Mouse (Mus musculus) spleen, adult 10 weeks (tissue): ENCODE data around the gene Wif1. TPM values are rescaled to one million over a fixed set of nuclear protein-coding genes. Genes with fewer than 3 reads are reported as not detected.

Experiments
- polyA plus RNA-seq: library from polyadenylated mRNA; stranded (reverse); fragments of 350-450 nt; fragmentation: Illumina TruSeq; extraction: RNeasy Lipid Tissue Mini Kit (QIAGEN cat#74804); gene quantifications from one replicate; pipeline ENCODE4 v1.2.3, GENCODE M21; 2015; ENCODE audit warnings: low replicate concordance; ENCODE audit not compliant: insufficient read depth

Wif1 gene
- not detected for polyA plus RNA-seq

GRCm38 (mm10) chr10:121033826-121034568 is at the start of gene Wif1:
Gene Wif1 (plus strand): TSS chr10:121033960.

Other genes starting within 250 kb of the Wif1 start
- gene Msrb3, start 134.9 kb upstream of the Wif1 start, polyA plus RNA-seq, result 9.3 TPM
- gene Lemd3, start 54.6 kb upstream of the Wif1 start, polyA plus RNA-seq, result 20.3 TPM